Mouse (Mus musculus) ES-E14 (cell line): ENCODE measurements at regions not wholly inside any gene's neighbourhood (a gene's known extent, or its start where the extent isn't known, plus 50 kb on each side); places are given as distances from the start of the nearest gene placed in this dataset.

Source experiments
- DNase-seq: peaks from one replicate; pipeline ENCODE4 v3.0.0-alpha.2; 2013; ENCODE audit warnings: low read depth, low spot score
- H3K27ac ChIP-seq: 2 replicates; pipeline ENCODE4 v1.5.1; 2012; ENCODE audit warnings: low read depth, mild to moderate bottlenecking, low read length, moderate library complexity, mixed read lengths; ENCODE audit not compliant: poor library complexity, insufficient read depth, severe bottlenecking
- H3K36me3 ChIP-seq: 2 replicates; pipeline ENCODE4 v1.6.1; 2012; ENCODE audit warnings: mild to moderate bottlenecking, low read length, moderate library complexity, mixed read lengths; ENCODE audit not compliant: control insufficient read depth, poor library complexity, insufficient read depth, severe bottlenecking
- H3K4me1 ChIP-seq, 2 experiments: fragments of 150-350 bp in 1 of 2; sonication (generic) in 1 of 2; 2 replicates each; pipeline ENCODE4 v1.6.1; 2012; ENCODE audit warnings: low read length in 2 of 2, mild to moderate bottlenecking in 1 of 2, mixed read lengths in 1 of 2; ENCODE audit not compliant: control insufficient read depth in 2 of 2, insufficient read depth in 2 of 2, poor library complexity in 1 of 2
- H3K4me3 ChIP-seq, 2 experiments: fragments of 150-350 bp in 1 of 2; sonication (generic) in 1 of 2; 2 replicates each; pipeline ENCODE4 v1.5.1; 2012; ENCODE audit warnings: low read length in 2 of 2, low read depth in 1 of 2, mild to moderate bottlenecking in 1 of 2, mixed read lengths in 1 of 2; ENCODE audit not compliant: insufficient read depth in 1 of 2, poor library complexity in 1 of 2, severe bottlenecking in 1 of 2
- H3K9ac ChIP-seq: 2 replicates; pipeline ENCODE4 v1.6.1; 2012; ENCODE audit warnings: low read depth, mild to moderate bottlenecking, low read length, mixed read lengths; ENCODE audit not compliant: poor library complexity, insufficient read depth, severe bottlenecking
- H3K9me3 ChIP-seq: fragments of 150-350 bp; sonication (generic); 2 replicates; pipeline ENCODE4 v1.6.1; 2012; ENCODE audit warnings: low read depth, mild to moderate bottlenecking, low read length; ENCODE audit not compliant: control insufficient read depth, insufficient read depth
- CHD2 ChIP-seq: IDR thresholded peaks from 2 replicates; pipeline ENCODE4 v1.6.1; 2014; ENCODE audit warnings: mild to moderate bottlenecking, low read depth, low read length, inconsistent platforms
- HCFC1 ChIP-seq: IDR thresholded peaks from 2 replicates; pipeline ENCODE4 v1.6.1; 2012; ENCODE audit warnings: low read length, inconsistent platforms, borderline replicate concordance; ENCODE audit not compliant: insufficient read depth
- MAFK ChIP-seq: IDR thresholded peaks from 2 replicates; pipeline ENCODE4 v1.6.1; 2014; ENCODE audit warnings: mild to moderate bottlenecking, low read depth, low read length, inconsistent platforms; ENCODE audit not compliant: insufficient read depth
- ZC3H11A ChIP-seq: IDR thresholded peaks from 2 replicates; pipeline ENCODE4 v1.6.1; 2012; ENCODE audit warnings: low read depth, mild to moderate bottlenecking, inconsistent platforms, low read length, borderline replicate concordance
- ZNF384 ChIP-seq: IDR thresholded peaks from 2 replicates; pipeline ENCODE4 v1.6.1; 2012; ENCODE audit warnings: low read depth, low read length, inconsistent platforms
- in situ Hi-C, 2 experiments: fragments of 600-800 bp; cut with MboI; formaldehyde crosslinking; loops; one replicate each; pipeline ENCODE4 v1.15.1; 2025; ENCODE audit warnings: low sequenced_read_pairs in 2 of 2, inconsistent platforms in 1 of 2; ENCODE audit not compliant: unreplicated experiment in 2 of 2

DNA sequence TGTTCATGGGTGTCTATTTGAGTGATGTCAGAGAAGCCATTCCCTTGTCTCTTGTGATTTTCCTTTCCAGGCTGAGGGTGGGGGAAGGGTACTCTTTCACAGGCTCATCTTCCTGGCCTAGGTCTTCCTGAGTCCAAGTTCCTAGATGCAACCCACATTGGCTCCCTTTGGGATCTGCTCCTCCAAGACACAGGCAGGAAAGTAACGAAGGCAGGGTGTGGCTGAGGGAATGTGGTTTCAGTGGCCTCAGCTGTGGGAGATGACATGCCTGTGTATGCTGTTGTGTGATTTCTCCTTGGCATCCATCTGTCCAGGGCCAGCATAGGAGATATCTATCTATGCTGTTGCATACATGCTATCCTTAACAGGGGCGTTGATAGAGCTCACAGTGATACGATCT, 190.4 kb upstream of the 1700012A03Rik start:
- no peaks in the 10 kb centered on the region for H3K4me1 ChIP-seq
- no peak overlapping the region for H3K9ac ChIP-seq
- H3K9me3 ChIP-seq = peaks cover 5% of the 10 kb centered on the region; the same call in 1 of the 2 replicates
- H3K4me3 ChIP-seq = no peak overlapping the region
- H3K27ac ChIP-seq = no peak overlapping the region
- no peaks in the 10 kb centered on the region for H3K36me3 ChIP-seq
- in situ Hi-C loops = no loop called here
- DNase-seq = no peak
- TF ChIP-seq ZC3H11A (no peak), CHD2 (no peak), HCFC1 (no peak), MAFK (no peak), ZNF384 (no peak)

DNA sequence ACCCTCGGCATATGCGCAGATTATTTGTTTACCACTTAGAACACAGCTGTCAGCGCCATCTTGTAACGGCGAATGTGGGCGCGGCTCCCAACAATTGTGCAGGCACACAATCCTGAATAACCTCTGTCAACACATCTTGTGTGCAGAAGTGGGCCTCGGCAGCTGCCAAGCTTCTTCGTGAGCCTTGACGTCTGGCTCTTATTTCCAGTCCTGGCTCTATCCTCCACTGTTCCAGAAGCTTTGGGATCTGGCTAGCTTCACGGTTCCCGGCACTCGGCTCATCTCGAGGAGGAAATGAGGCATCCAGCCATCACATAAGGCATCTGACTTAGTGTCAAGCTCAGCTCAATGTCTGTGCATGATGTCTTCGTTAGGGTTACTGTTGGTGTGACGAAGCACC, 195.8 kb upstream of the 1700012A03Rik start:
- Histone ChIP-seq H3K9me3 (peaks cover 8% of the 10 kb centered on the region; the same call in 1 of the 2 replicates), H3K9ac (no peak overlapping the region), H3K27ac (no peak overlapping the region), H3K4me3 (no peak overlapping the region), H3K4me1 (no peaks in the 10 kb centered on the region), H3K36me3 (no peaks in the 10 kb centered on the region)
- TF ChIP-seq ZC3H11A (no peak), ZNF384 (no peak), HCFC1 (no peak), MAFK (no peak), CHD2 (no peak)
- in situ Hi-C loops = no loop called here
- DNase-seq = no peak

DNA sequence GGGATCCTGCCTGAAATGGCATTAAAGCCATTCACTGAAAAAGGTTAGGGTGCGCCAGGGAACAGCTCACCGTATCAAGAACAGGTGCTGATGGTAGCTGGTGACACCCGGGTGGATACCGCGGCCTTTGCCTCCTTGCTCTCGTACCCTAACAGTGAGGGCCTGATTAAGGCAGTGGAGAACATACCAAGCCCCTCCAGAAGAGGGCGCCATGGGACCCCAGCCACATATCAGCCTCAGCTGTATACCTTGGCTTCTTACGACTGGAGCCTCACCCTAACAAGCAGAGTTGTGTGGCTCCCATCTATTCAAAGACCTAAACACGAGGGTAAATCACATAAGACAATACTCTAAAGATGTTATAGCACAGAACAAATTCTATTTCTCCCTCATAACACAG, 203.7 kb upstream of the 1700012A03Rik start:
- H3K36me3 ChIP-seq = no peaks in the 10 kb centered on the region
- H3K4me1 ChIP-seq = no peaks in the 10 kb centered on the region
- no peak overlapping the region for H3K4me3 ChIP-seq
- no peak overlapping the region for H3K27ac ChIP-seq
- no peak for TF ChIP-seq HCFC1
- TF ChIP-seq ZC3H11A = no peak
- no peak for TF ChIP-seq CHD2
- TF ChIP-seq ZNF384 = no peak
- TF ChIP-seq MAFK = no peak
- no peaks in the 10 kb centered on the region for H3K9me3 ChIP-seq
- in situ Hi-C loops = no loop called here
- no peak for DNase-seq
- no peak overlapping the region for H3K9ac ChIP-seq

DNA sequence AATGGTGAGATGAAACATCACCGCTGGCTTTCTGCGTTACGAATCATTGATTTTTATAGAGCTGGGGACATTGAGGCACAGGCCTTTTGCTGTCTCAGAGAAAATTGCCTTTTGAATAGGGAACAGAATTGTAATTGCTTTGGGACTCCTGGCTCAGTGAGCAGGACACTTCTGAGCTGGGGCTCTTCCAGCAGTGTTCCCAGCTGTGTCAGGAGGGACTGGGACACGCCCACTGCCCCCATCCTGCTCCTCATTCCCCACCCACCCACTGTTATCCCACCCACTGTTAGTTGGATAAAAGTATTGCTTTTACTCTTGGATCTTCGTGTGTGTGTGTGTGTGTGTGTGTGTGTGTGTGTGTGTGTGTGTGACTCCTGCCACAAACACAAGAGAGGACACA, 204.4 kb upstream of the 1700012A03Rik start:
- H3K9ac ChIP-seq = no peak overlapping the region
- H3K27ac ChIP-seq = no peak overlapping the region
- H3K4me3 ChIP-seq = no peak overlapping the region
- H3K4me1 ChIP-seq = no peaks in the 10 kb centered on the region
- DNase-seq = no peak
- in situ Hi-C loops = no loop called here
- H3K36me3 ChIP-seq = no peaks in the 10 kb centered on the region
- TF ChIP-seq HCFC1 = no peak
- TF ChIP-seq CHD2 = no peak
- TF ChIP-seq ZC3H11A = no peak
- TF ChIP-seq MAFK = no peak
- no peak for TF ChIP-seq ZNF384
- H3K9me3 ChIP-seq = no peaks in the 10 kb centered on the region

DNA sequence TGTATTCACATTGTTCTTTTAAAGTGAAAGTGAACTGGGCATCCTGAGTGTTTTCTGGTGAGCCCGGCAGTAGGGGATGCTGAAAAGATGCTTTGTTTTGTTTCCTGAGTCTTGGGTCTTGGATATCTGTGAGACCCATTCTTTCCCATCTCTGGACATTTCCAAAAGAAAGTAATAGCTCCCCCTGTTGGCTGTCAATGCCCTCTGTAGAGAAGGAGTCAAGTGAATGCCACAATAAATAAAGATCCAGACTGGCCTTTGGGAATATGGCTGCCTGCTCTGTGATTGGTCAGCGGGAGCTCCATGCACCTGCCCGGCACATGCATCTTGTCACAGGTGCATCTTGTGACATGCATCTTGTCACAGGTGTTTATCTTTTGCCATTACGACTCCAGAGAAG, 209.4 kb upstream of the 1700012A03Rik start:
- no peak overlapping the region for H3K27ac ChIP-seq
- H3K4me1 ChIP-seq = no peaks in the 10 kb centered on the region
- no peaks in the 10 kb centered on the region for H3K36me3 ChIP-seq
- in situ Hi-C loops = no loop called here
- DNase-seq = no peak
- no peak overlapping the region for H3K4me3 ChIP-seq
- H3K9ac ChIP-seq = no peak overlapping the region
- TF ChIP-seq CHD2 (no peak), ZC3H11A (no peak), ZNF384 (no peak), MAFK (no peak), HCFC1 (no peak)
- H3K9me3 ChIP-seq = no peaks in the 10 kb centered on the region
